Mouse (Mus musculus) spleen, embryonic (tissue): Measurements from ENCODE around the gene Gm44973.

Experiments
- CTCF ChIA-PET: fragments of 350-600 bp; sonication (Branson Sonifier 250); formaldehyde crosslinking; loops from one replicate; lab custom pipeline; 2022; lab: Charles Lee

Gene Gm44973

GRCm38 (mm10) chr7:5015118-5016001, at the start of gene Gm44973:
TSS of gene Gm44973 (plus strand) at chr7:5015496.
- CTCF ChIA-PET: interaction anchor here (0.6 to 1.2 kb wide), 4 partner anchors 32 to 110 kb away, joined by 3 to 4 read pairs (median 3); partner anchors contain the start of genes Rasl2-9 and Zfp580

GRCm38 (mm10) chr7:4971068-4971467, 44.2 kb upstream of the Gm44973 start, which contains the start of gene Sbk3:
TSS of gene Sbk3 (minus strand) at chr7:4971168.
- CTCF ChIA-PET: no interaction called here

- CTCF ChIA-PET: no interaction called here
These were observed 43.6 kb upstream of the Gm44973 start for GRCm38 (mm10) chr7:4971710-4972109.

- CTCF ChIA-PET: no interaction called here
These were observed 42.8 kb upstream of the Gm44973 start for GRCm38 (mm10) chr7:4972321-4973047.

GRCm38 (mm10) chr7:4975455-4975854, 39.8 kb upstream of the Gm44973 start:
- CTCF ChIA-PET: no interaction called here

- CTCF ChIA-PET: no interaction called here
These were observed 38.5 kb upstream of the Gm44973 start for GRCm38 (mm10) chr7:4976832-4977231.

- CTCF ChIA-PET: no interaction called here
These were observed 27.0 kb upstream of the Gm44973 start for GRCm38 (mm10) chr7:4988250-4988649.

- CTCF ChIA-PET: no interaction called here
These were observed 21.8 kb upstream of the Gm44973 start for GRCm38 (mm10) chr7:4993347-4993998.

GRCm38 (mm10) chr7:4993999-4994788, 21.1 kb upstream of the Gm44973 start:
- CTCF ChIA-PET: no interaction called here

- CTCF ChIA-PET: interaction anchor here (0.5 to 1.0 kb wide), 2 partner anchors 18 to 110 kb away, joined by 3 read pairs; no protein-coding TSS in a partner anchor
These were observed 19.9 kb upstream of the Gm44973 start for GRCm38 (mm10) chr7:4995268-4996002.

GRCm38 (mm10) chr7:4996003-4996895, 19.0 kb upstream of the Gm44973 start, which contains the start of gene Zfp579:
TSS of gene Zfp579 (minus strand) at chr7:4996158.
- CTCF ChIA-PET: interaction anchor here (0.5 to 1.0 kb wide), 4 partner anchors 17 to 856 kb away, joined by 3 to 4 read pairs (median 3); no protein-coding TSS in a partner anchor

GRCm38 (mm10) chr7:4996934-4997333, 18.4 kb upstream of the Gm44973 start:
- CTCF ChIA-PET: no interaction called here

GRCm38 (mm10) chr7:4999876-5000275, 15.4 kb upstream of the Gm44973 start:
- CTCF ChIA-PET: interaction anchor here (1.4 kb wide), 1 partner anchor 47 kb away, joined by 8 read pairs; no protein-coding TSS in a partner anchor

GRCm38 (mm10) chr7:5002876-5003275, 12.4 kb upstream of the Gm44973 start:
- CTCF ChIA-PET: interaction anchor here (0.6 kb wide), 1 partner anchor 109 kb away, joined by 3 read pairs; no protein-coding TSS in a partner anchor

- CTCF ChIA-PET: no interaction called here
These were observed 7.1 kb upstream of the Gm44973 start for GRCm38 (mm10) chr7:5008229-5008628.

GRCm38 (mm10) chr7:5012681-5013513, 2.4 kb upstream of the Gm44973 start:
- CTCF ChIA-PET: interaction anchor here (0.8 kb wide), 1 partner anchor 17 kb away, joined by 3 read pairs; the partner anchor contains the start of gene Zfp579

- CTCF ChIA-PET: interaction anchor here (0.6 to 0.8 kb wide), 3 partner anchors 37 to 375 kb away, joined by 3 read pairs; partner anchors contain the start of gene Zfp580
These were observed 812 bp upstream of the Gm44973 start, which contains the start of the genes Zfp524 and Fiz1 for GRCm38 (mm10) chr7:5014251-5015117. TSS of gene Zfp524 (plus strand) at chr7:5014415. TSS of gene Fiz1 (minus strand) at chr7:5014697.
